ENCODE assay signal across 8 mouse cellular contexts in genomic region chr4:21766863-21767304, GRCm38 (mm10). TPM values are rescaled to one million over a fixed set of nuclear protein-coding genes. Genes with fewer than 3 reads are reported as not detected.
DNase-seq lines count a peak whose midpoint lies in the region; ATAC-seq and TF ChIP-seq lines count a peak whose summit lies in the region.

Usp45 (plus strand) TSS chr4:21767156.
Tstd3 (minus strand) TSS chr4:21767212.

- H3K27ac ChIP-seq in gastrocnemius, adult 2 months, result peak within 1 kb of the TSS; percentile 83
- peak within 1 kb of the TSS; percentile 83 for H3K27ac ChIP-seq in hindbrain, postnatal 0 days
- peak within 1 kb of the TSS; percentile 91 for H3K27ac ChIP-seq in left cerebral cortex, adult 2 months
- H3K27ac ChIP-seq in macrophage, result peak within 1 kb of the TSS; percentile 62

- H3K9me3 ChIP-seq in hindbrain, postnatal 0 days (ENCODE audit: low read length), result no peaks in the 10 kb centered on the region

- no peaks in the 10 kb centered on the region for H3K36me3 ChIP-seq in hindbrain, postnatal 0 days (ENCODE audit: insufficient read depth, low read length)
- no peaks in the 10 kb centered on the region for H3K36me3 ChIP-seq in macrophage (ENCODE audit: inconsistent target)

- peak within 1 kb of the TSS; percentile 63 for H3K4me2 ChIP-seq in hindbrain, postnatal 0 days (ENCODE audit: low read depth, low read length)

- peak within 1 kb of the TSS; percentile 68 for H3K9ac ChIP-seq in hindbrain, postnatal 0 days (replicated peaks; ENCODE audit: low read length)

- intact Hi-C loops in gastrocnemius, adult 2 months (cut with DNase I), result loop anchor here (5.0 kb wide), 1 partner anchor 35 kb away; no protein-coding TSS in a partner anchor
- intact Hi-C loops in left cerebral cortex, adult 2 months (cut with DNase I), result loop anchor here (2.0 kb wide), 1 partner anchor 40 kb away; the partner anchor contains the start of gene Ccnc

- no peaks in the 10 kb centered on the region for H3K4me1 ChIP-seq in hindbrain, postnatal 0 days (ENCODE audit: insufficient read depth, low read length)

- WGBS in hindbrain, postnatal 0 days, result under 1% methylated on average over 17 of the region's 17 CpGs
- WGBS in macrophage (ENCODE audit: missing documents), result 2% methylated on average over 15 of the region's 17 CpGs

- H3K4me3 ChIP-seq in gastrocnemius, adult 2 months, result peak within 1 kb of the TSS; percentile 87
- H3K4me3 ChIP-seq in hindbrain, postnatal 0 days (ENCODE audit: low read length), result peak within 1 kb of the TSS; percentile 69
- H3K4me3 ChIP-seq in left cerebral cortex, adult 2 months, result peak within 1 kb of the TSS; percentile 71
- H3K4me3 ChIP-seq in macrophage (ENCODE audit: inconsistent target), result peak within 1 kb of the TSS; percentile 95

- no peak; the same call in 1 of the 2 replicates for TF ChIP-seq CTCF in gastrocnemius, adult 2 months (IDR thresholded peaks at IDR 0.05)
- TF ChIP-seq CTCF in hindbrain, postnatal 0 days (IDR thresholded peaks at IDR 0.05; ENCODE audit: low read depth), result peak; percentile 92
- TF ChIP-seq CTCF in left cerebral cortex, adult 2 months (IDR thresholded peaks at IDR 0.05), result peak; percentile 99

- H3K27me3 ChIP-seq in hindbrain, postnatal 0 days (ENCODE audit: insufficient read depth, low read length), result no peaks in the 10 kb centered on the region

- ATAC-seq in common myeloid progenitor, adult 5-6 weeks (replicated peaks; ENCODE audit: low read depth, poor library complexity, severe bottlenecking), result peak; percentile 100
- peak; percentile 98 for ATAC-seq in hindbrain, postnatal 0 days

- H3K79me2 ChIP-seq in macrophage (ENCODE audit: inconsistent target), result no peaks in the 10 kb centered on the region; the same call in 1 of the 2 replicates

- peak; percentile 83 for DNase-seq in ZHBTc4 (ENCODE audit: low read depth, low spot score)
- DNase-seq in gastrocnemius, adult 2 months, result peak; percentile 84
- DNase-seq in hindbrain, postnatal 0 days (ENCODE audit: low spot score), result peak; percentile 91
- peak; percentile 84 to 89 for DNase-seq in left cerebral cortex, adult 2 months (ENCODE audit: extremely low spot score in 1 of 2, low spot score in 2 of 2)
- peak; percentile 89 for DNase-seq in right cerebral cortex, adult 18-20 months
- DNase-seq in urinary bladder, adult 2 months (ENCODE audit: low spot score), result peak; percentile 34

RNA-seq across cellular contexts. Expression of gene Usp45, which starts in this region (rescaled TPM):
- total RNA-seq in common myeloid progenitor, adult 5-6 weeks (2017), result 17.6 and 29.0 TPM in 2 replicates
- 10 to 100 TPM; 21.2 to 22.3 TPM for total RNA-seq in gastrocnemius, adult 2 months (2021)
- 8.3 and 8.5 TPM in 2 replicates for total RNA-seq in hindbrain, postnatal 0 days (2014; rRNA removed)
- 4.2 and 4.9 TPM in 2 replicates for polyA plus RNA-seq in hindbrain, postnatal 0 days (2015; fragmentation: Nextera tagmentation; extraction: Ambion mirVana)
- total RNA-seq in left cerebral cortex, adult 2 months (2021), result 10 to 100 TPM; 44.4 to 49.2 TPM
- total RNA-seq in macrophage (2018; cell fraction: chromatin; rRNA removed), result 10 to 100 TPM; 13.8 to 87.5 (median 40.7) TPM
- 10 to 100 TPM; 10.2 to 21.6 (median 16.3) TPM for total RNA-seq in macrophage (2018; cell fraction: cytosol; rRNA removed)
- 10 to 100 TPM; 13.5 to 65.0 (median 25.4) TPM for total RNA-seq in macrophage (2018; cell fraction: nucleus; rRNA removed)
- 11.5 to 13.5 TPM (median 11.8 TPM) in 3 replicates for polyA plus RNA-seq in macrophage (2018)
- 11.0 and 11.5 TPM in 2 replicates for polyA plus RNA-seq in urinary bladder, adult 2 months (2012; rRNA removed)

RNA-seq across cellular contexts. Expression of gene Tstd3, which starts in this region (rescaled TPM):
- total RNA-seq in common myeloid progenitor, adult 5-6 weeks (2017), result 5.3 and 6.9 TPM in 2 replicates
- 10 to 100 TPM; 10.8 to 15.1 TPM for total RNA-seq in gastrocnemius, adult 2 months (2021)
- total RNA-seq in hindbrain, postnatal 0 days (2014; rRNA removed), result 11.4 and 16.7 TPM in 2 replicates
- 24.8 and 26.1 TPM in 2 replicates for polyA plus RNA-seq in hindbrain, postnatal 0 days (2015; fragmentation: Nextera tagmentation; extraction: Ambion mirVana)
- 10 to 100 TPM; 22.8 to 24.8 TPM for total RNA-seq in left cerebral cortex, adult 2 months (2021)
- total RNA-seq in macrophage (2018; cell fraction: chromatin; rRNA removed), result 1 to 10 TPM in 14 of 26 experiments, under 1 TPM in 7, not detected in 5; 0.54 to 5.3 (median 2.5) TPM
- total RNA-seq in macrophage (2018; cell fraction: cytosol; rRNA removed), result 10 to 100 TPM; 13.1 to 35.4 (median 26.7) TPM
- total RNA-seq in macrophage (2018; cell fraction: nucleus; rRNA removed), result 10 to 100 TPM in 3 of 26 experiments, 1 to 10 TPM in 23; 1.3 to 15.9 (median 5.6) TPM
- polyA plus RNA-seq in macrophage (2018), result 17.1 to 36.6 TPM (median 27.0 TPM) in 3 replicates
- polyA plus RNA-seq in urinary bladder, adult 2 months (2012; rRNA removed), result 19.3 and 22.2 TPM in 2 replicates

Comparison
In these comparisons a context has a peak if more than half of its experiments do, and no peak if none do; other contexts are left out.
1. Peak in every context shown above with its lines: DNase-seq, ATAC-seq, H3K4me3 ChIP-seq and H3K27ac ChIP-seq.
2. DNase-seq: peak in every context shown above with its lines; median percentile 91 in hindbrain, postnatal 0 days; 89 in right cerebral cortex, adult 18-20 months; 86 in left cerebral cortex, adult 2 months; 84 in gastrocnemius, adult 2 months; 83 in ZHBTc4; 34 in urinary bladder, adult 2 months.